In genomic region chr7:45971831-45972723, GRCm38 (mm10) we compare ENCODE assay signal across 31 mouse cellular contexts. TPM values are rescaled to one million over a fixed set of nuclear protein-coding genes. Genes with fewer than 3 reads are reported as not detected.
A peak's percentile ranks its signal among the peaks of the same experiment; 100 is the strongest.
DNase-seq lines count a peak whose midpoint lies in the region; ATAC-seq and TF ChIP-seq lines count a peak whose summit lies in the region.
"Had no signal": no experiment of that assay in that cellular context is flagged by ENCODE, and none has a peak within 500 bp of the region (broad histone marks: within the 10 kb centered on the region; RNA-seq: fewer than 3 reads in every experiment).

No protein-coding gene starts in this region.

- no peak overlapping the region for H3K27ac ChIP-seq in liver, adult 2 months (replicated peaks; ENCODE audit: insufficient read depth, low read depth, low read length)
- no peak overlapping the region for H3K27ac ChIP-seq in liver, postnatal 0 days (ENCODE audit: low read depth)
- H3K27ac ChIP-seq in thymus, adult 2 months (ENCODE audit: control insufficient read depth, insufficient read depth, low read length), result no peak overlapping the region
- H3K27ac ChIP-seq: gastrocnemius, adult 2 months; heart, adult 2 months; heart, embryonic 13.5 days; layer of hippocampus, adult 2 months; limb, embryonic 10.5 days; limb, embryonic 15.5 days; liver, embryonic 15.5 days; lung, embryonic 15.5 days; neural tube, embryonic 15.5 days had no signal

- no peak overlapping the region for H3K9ac ChIP-seq in liver, adult 2 months (ENCODE audit: low read depth, low read length)
- no peak overlapping the region for H3K9ac ChIP-seq in liver, postnatal 0 days (replicated peaks)
- H3K9ac ChIP-seq: heart, embryonic 13.5 days; hindbrain, embryonic 15.5 days; limb, embryonic 15.5 days; liver, embryonic 15.5 days; lung, embryonic 15.5 days; midbrain, embryonic 13.5 days; neural tube, embryonic 15.5 days had no signal

- H3K4me2 ChIP-seq in liver, postnatal 0 days (ENCODE audit: low read depth, low read length), result no peak overlapping the region
- H3K4me2 ChIP-seq: heart, embryonic 13.5 days; hindbrain, embryonic 15.5 days; limb, embryonic 15.5 days; liver, embryonic 15.5 days; lung, embryonic 15.5 days; midbrain, embryonic 13.5 days; neural tube, embryonic 15.5 days had no signal

- TF ChIP-seq POLR2A in liver, adult 2 months (IDR thresholded peaks at IDR 0.05; ENCODE audit: extremely low read depth, insufficient read depth, low read length), result no peak
- no peak for TF ChIP-seq POLR2A in thymus, adult 2 months (IDR thresholded peaks at IDR 0.05; ENCODE audit: control insufficient read depth, extremely low read depth, insufficient read depth, low read length, poor library complexity)

- H3K4me3 ChIP-seq in liver, adult 2 months (ENCODE audit: insufficient read depth, low read depth, low read length), result no peak overlapping the region
- H3K4me3 ChIP-seq in liver, postnatal 0 days (ENCODE audit: low read depth, low read length), result no peak overlapping the region
- no peak overlapping the region for H3K4me3 ChIP-seq in thymus, adult 2 months (ENCODE audit: control insufficient read depth, insufficient read depth, low read length)
- H3K4me3 ChIP-seq: erythroblast, embryonic 14.5 days; gastrocnemius, adult 2 months; heart, adult 2 months; heart, embryonic 13.5 days; hindbrain, embryonic 15.5 days; layer of hippocampus, adult 2 months; limb, embryonic 10.5 days; limb, embryonic 15.5 days; liver, embryonic 15.5 days; lung, embryonic 15.5 days; megakaryocyte, embryonic 14.5 days; midbrain, embryonic 13.5 days; neural tube, embryonic 15.5 days had no signal

- 73% methylated on average over 11 of the region's 11 CpGs for WGBS in liver, adult 2 months
- 56% methylated on average over 11 of the region's 11 CpGs for WGBS in liver, postnatal 0 days (ENCODE audit: insufficient replicate concordance)
- 54% methylated on average over 11 of the region's 11 CpGs for WGBS in thymus, adult 2 months

- TF ChIP-seq CTCF in liver, adult 2 months (IDR thresholded peaks at IDR 0.05; ENCODE audit: low read depth, low read length), result no peak
- no peak for TF ChIP-seq CTCF in liver, postnatal 0 days (IDR thresholded peaks at IDR 0.05; ENCODE audit: low read depth)
- no peak for TF ChIP-seq CTCF in thymus, adult 2 months (IDR thresholded peaks at IDR 0.05; ENCODE audit: borderline replicate concordance, control insufficient read depth, extremely low read depth, insufficient read depth, low read length, poor library complexity)

- no peaks in the 10 kb centered on the region for H3K4me1 ChIP-seq in liver, adult 2 months (ENCODE audit: control insufficient read depth, insufficient read depth, low read length)
- H3K4me1 ChIP-seq in liver, postnatal 0 days (ENCODE audit: insufficient read depth), result 0 out of 2 replicates have a peak, but pooled peaks cover 2% of the 10 kb centered on the region
- H3K4me1 ChIP-seq in thymus, adult 2 months (replicated peaks; ENCODE audit: control insufficient read depth, insufficient read depth, low read length), result no peaks in the 10 kb centered on the region
- H3K4me1 ChIP-seq: heart, embryonic 13.5 days; hindbrain, embryonic 15.5 days; limb, embryonic 15.5 days; lung, embryonic 15.5 days; midbrain, embryonic 13.5 days had no signal

- H3K27me3 ChIP-seq in liver, adult 2 months (ENCODE audit: control insufficient read depth, insufficient read depth, low read length), result no peaks in the 10 kb centered on the region
- H3K27me3 ChIP-seq in liver, postnatal 0 days (ENCODE audit: insufficient read depth, low read length), result no peaks in the 10 kb centered on the region
- H3K27me3 ChIP-seq in thymus, adult 2 months (ENCODE audit: control insufficient read depth, insufficient read depth, low read length), result no peaks in the 10 kb centered on the region
- H3K27me3 ChIP-seq: hindbrain, embryonic 15.5 days; limb, embryonic 15.5 days; liver, embryonic 15.5 days; lung, embryonic 15.5 days; midbrain, embryonic 13.5 days; neural tube, embryonic 15.5 days had no signal

- DNase-seq in liver, adult 2 months (ENCODE audit: extremely low read depth, low read depth, low spot score), result peak; percentile 48
- no peak for DNase-seq in liver, postnatal 0 days
- DNase-seq in MN1 (ENCODE audit: low spot score) (peak; percentile 20), adipocyte (ENCODE audit: low spot score) (no peak)
- DNase-seq in adrenal gland, adult 8-10 months, result no peak
- DNase-seq in thymus, adult 2 months, result no peak
- DNase-seq: adrenal gland, postnatal 25 days; cerebellum, adult 18-20 months; gastrocnemius, adult 2 months; gastrocnemius, postnatal 36 days; heart, adult 2 months; heart, postnatal 10 days; kidney, adult 11 months; kidney, postnatal 25 days; retina, postnatal 1 day; right cerebral cortex, postnatal 14 days had no signal

- TF ChIP-seq EP300 in liver, postnatal 0 days (IDR thresholded peaks at IDR 0.05; ENCODE audit: low read depth), result no peak

- ATAC-seq in liver, postnatal 0 days, result no peak
- ATAC-seq in common myeloid progenitor, adult 5-6 weeks (replicated peaks; ENCODE audit: low read depth, poor library complexity, severe bottlenecking), result 0 out of 2 replicates have a peak, but pooled peaks have one; percentile 18
- ATAC-seq: inflammation-experienced regulatory T-cells, adult 6 months had no signal

- peaks cover 4% of the 10 kb centered on the region; the same call in 1 of the 2 replicates for H3K36me3 ChIP-seq in liver, adult 2 months (ENCODE audit: control insufficient read depth, insufficient read depth, low read length)
- no peaks in the 10 kb centered on the region for H3K36me3 ChIP-seq in liver, postnatal 0 days (replicated peaks; ENCODE audit: insufficient read depth, low read length)
- no peaks in the 10 kb centered on the region for H3K36me3 ChIP-seq in thymus, adult 2 months (ENCODE audit: control insufficient read depth, insufficient read depth, low read length)
- H3K36me3 ChIP-seq: G1E; heart, embryonic 13.5 days; hindbrain, embryonic 15.5 days; limb, embryonic 10.5 days; limb, embryonic 15.5 days; liver, embryonic 15.5 days; lung, embryonic 15.5 days; midbrain, embryonic 13.5 days; neural tube, embryonic 15.5 days had no signal

- no peaks in the 10 kb centered on the region for H3K79me2 ChIP-seq in liver, adult 2 months (ENCODE audit: control insufficient read depth, insufficient read depth, low read length)

- no peaks in the 10 kb centered on the region for H3K9me3 ChIP-seq in liver, postnatal 0 days (ENCODE audit: low read length)
- H3K9me3 ChIP-seq: G1E; heart, embryonic 13.5 days; hindbrain, embryonic 15.5 days; limb, embryonic 10.5 days; limb, embryonic 15.5 days; liver, embryonic 15.5 days; lung, embryonic 15.5 days; megakaryocyte, embryonic 14.5 days; midbrain, embryonic 13.5 days; neural tube, embryonic 15.5 days had no signal

RNA-seq across cellular contexts. Expression of gene Ccdc114, which starts 48.2 kb away (rescaled TPM):
- 0.18 TPM in 1 of 2 replicates, not detected in the other for total RNA-seq in liver, adult 2 months (2014; rRNA removed)
- polyA plus RNA-seq in liver, adult 2 months (2012; rRNA removed), result 0.06 and 0.32 TPM in 2 replicates
- 0.64 and 1.2 TPM in 2 replicates for polyA plus RNA-seq in liver, postnatal 0 days (2015; fragmentation: Nextera tagmentation; extraction: Ambion mirVana)
- total RNA-seq in common myeloid progenitor, adult 5-6 weeks (2017), result 3.2 and 5.4 TPM in 2 replicates
- 10 to 100 TPM; 17.8 to 92.8 (median 47.9) TPM for total RNA-seq in adrenal gland, adult 8-10 months (2022)
- 3.3 and 3.7 TPM in 2 replicates for polyA plus RNA-seq in thymus, adult 2 months (2012; rRNA removed)
- polyA plus RNA-seq: erythroblast, embryonic 14.5 days had no signal

RNA-seq across cellular contexts. Expression of gene Emp3, which starts 50.9 kb away (rescaled TPM):
- 2.1 and 3.6 TPM in 2 replicates for total RNA-seq in liver, adult 2 months (2014; rRNA removed)
- 8.5 and 13.6 TPM in 2 replicates for polyA plus RNA-seq in liver, adult 2 months (2012; rRNA removed)
- polyA plus RNA-seq in liver, postnatal 0 days (2015; fragmentation: Nextera tagmentation; extraction: Ambion mirVana), result 56.0 and 57.7 TPM in 2 replicates
- 200 and 205 TPM in 2 replicates for total RNA-seq in common myeloid progenitor, adult 5-6 weeks (2017)
- total RNA-seq in adrenal gland, adult 8-10 months (2022), result 100 to 1,000 TPM; 302 to 612 (median 463) TPM
- 361 and 365 TPM in 2 replicates for polyA plus RNA-seq in thymus, adult 2 months (2012; rRNA removed)

RNA-seq across cellular contexts. Expression of gene Abcc6, which starts 58.0 kb away (rescaled TPM):
- total RNA-seq in liver, adult 2 months (2014; rRNA removed), result 86.3 and 116 TPM in 2 replicates
- polyA plus RNA-seq in liver, adult 2 months (2012; rRNA removed), result 120 and 192 TPM in 2 replicates
- polyA plus RNA-seq in liver, postnatal 0 days (2015; fragmentation: Nextera tagmentation; extraction: Ambion mirVana), result 9.9 and 10.8 TPM in 2 replicates
- total RNA-seq in common myeloid progenitor, adult 5-6 weeks (2017), result not detected in 2 replicates
- under 1 TPM; 0.08 to 0.31 (median 0.15) TPM for total RNA-seq in adrenal gland, adult 8-10 months (2022)
- polyA plus RNA-seq in thymus, adult 2 months (2012; rRNA removed), result 0.49 and 0.61 TPM in 2 replicates
- total RNA-seq: gastrocnemius, postnatal 36 days; heart, adult 2 months; heart, postnatal 10 days; hematopoietic stem cell, adult 5-6 weeks had no signal
- polyA plus RNA-seq: G1E; inflammation-experienced regulatory T-cells, adult 6 months had no signal

Comparison
In these comparisons a context has a peak if more than half of its experiments do, and no peak if none do; other contexts are left out.
1. DNase-seq: peak in liver, adult 2 months (single experiment) and MN1 (single experiment); none in liver, postnatal 0 days (single experiment), adipocyte (single experiment), adrenal gland, adult 8-10 months (single experiment) and thymus, adult 2 months (single experiment).
2. RNA of gene Emp3, which starts 50.9 kb away (total RNA-seq): 302 to 612 TPM in adrenal gland, adult 8-10 months and 200 to 205 TPM in common myeloid progenitor, adult 5-6 weeks; 2.1 to 3.6 TPM in liver, adult 2 months; every median in the first group is over 10 times any median in the second.
3. RNA of gene Abcc6, which starts 58.0 kb away (total RNA-seq): 86.3 to 116 TPM in liver, adult 2 months; 0.08 to 0.31 TPM in adrenal gland, adult 8-10 months and not detected in common myeloid progenitor, adult 5-6 weeks; every median in the first group is over 10 times any median in the second.